Comparison of ENCODE assay signal across 8 mouse cellular contexts in the genomic region with DNA sequence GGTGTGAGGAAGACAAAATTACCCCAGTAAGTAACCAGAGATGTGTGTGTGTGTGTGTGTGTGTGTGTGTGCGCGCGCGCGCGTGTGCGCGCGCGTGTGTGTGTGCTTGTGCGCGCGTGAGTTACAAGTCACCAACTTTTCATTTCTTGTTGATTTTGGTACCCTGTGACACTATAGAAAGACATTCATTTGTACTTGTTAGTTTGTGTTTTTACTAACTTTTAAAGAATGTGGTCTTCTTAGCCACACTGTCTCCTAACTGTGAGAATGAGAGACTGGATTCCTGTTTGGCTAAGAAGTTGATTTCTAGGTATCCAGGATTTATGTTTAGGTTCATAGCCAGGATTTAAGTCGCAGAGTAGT. TPM values are rescaled to one million over a fixed set of nuclear protein-coding genes. Genes with fewer than 3 reads are reported as not detected.
DNase-seq lines count a peak whose midpoint lies in the region; ATAC-seq and TF ChIP-seq lines count a peak whose summit lies in the region.

No protein-coding gene starts in this region.

- no peaks in the 10 kb centered on the region for H3K9me3 ChIP-seq in heart, embryonic 16.5 days (replicated peaks; ENCODE audit: control insufficient read depth, low read length)
- H3K9me3 ChIP-seq in forebrain, postnatal 0 days (ENCODE audit: low read length) = no peaks in the 10 kb centered on the region
- no peaks in the 10 kb centered on the region for H3K9me3 ChIP-seq in liver, embryonic 16.5 days (replicated peaks; ENCODE audit: control insufficient read depth, low read length)

- no peak for ATAC-seq in heart, embryonic 16.5 days (replicated peaks; ENCODE audit: extremely low read depth, insufficient read depth, low FRiP score)
- ATAC-seq in forebrain, postnatal 0 days = no peak
- ATAC-seq in liver, embryonic 16.5 days (ENCODE audit: low read depth) = no peak

- H3K27me3 ChIP-seq in heart, embryonic 16.5 days (ENCODE audit: control insufficient read depth, insufficient read depth, low read length) = no peaks in the 10 kb centered on the region
- H3K27me3 ChIP-seq in forebrain, postnatal 0 days (ENCODE audit: insufficient read depth, low read length) = no peaks in the 10 kb centered on the region
- no peaks in the 10 kb centered on the region for H3K27me3 ChIP-seq in liver, embryonic 16.5 days (ENCODE audit: control insufficient read depth, insufficient read depth, low read depth, low read length)

- H3K4me3 ChIP-seq in heart, embryonic 16.5 days (ENCODE audit: low read length) = peak overlapping the region; percentile 41
- H3K4me3 ChIP-seq in brown adipose tissue, adult 24 weeks (ENCODE audit: insufficient read depth, low read depth, low read length) = 0 out of 2 replicates have a peak overlapping the region, but pooled peaks have one; percentile 23
- no peak overlapping the region for H3K4me3 ChIP-seq in forebrain, postnatal 0 days (ENCODE audit: low read depth, low read length)
- peak overlapping the region; percentile 25 for H3K4me3 ChIP-seq in liver, embryonic 16.5 days (ENCODE audit: low read depth, low read length)

- peak overlapping the region; percentile 85 for H3K27ac ChIP-seq in heart, embryonic 16.5 days (ENCODE audit: low read length)
- H3K27ac ChIP-seq in brown adipose tissue, adult 24 weeks (replicated peaks; ENCODE audit: low read depth, low read length) = no peak overlapping the region
- H3K27ac ChIP-seq in forebrain, postnatal 0 days (ENCODE audit: low read depth, low read length) = no peak overlapping the region
- no peak overlapping the region for H3K27ac ChIP-seq in liver, embryonic 16.5 days (ENCODE audit: low read length)

- peak overlapping the region; percentile 63 for H3K4me2 ChIP-seq in heart, embryonic 16.5 days (ENCODE audit: low read depth, low read length)
- H3K4me2 ChIP-seq in forebrain, postnatal 0 days (ENCODE audit: low read depth) = peak overlapping the region; percentile 32
- H3K4me2 ChIP-seq in liver, embryonic 16.5 days (ENCODE audit: low read depth, low read length) = peak overlapping the region; percentile 32

- H3K4me1 ChIP-seq in heart, embryonic 16.5 days (ENCODE audit: control insufficient read depth, insufficient read depth, low read length) = peaks cover 12% of the 10 kb centered on the region
- peaks cover 23% of the 10 kb centered on the region for H3K4me1 ChIP-seq in brown adipose tissue, adult 24 weeks (ENCODE audit: control insufficient read depth, insufficient read depth, insufficient read length, low read length)
- H3K4me1 ChIP-seq in forebrain, postnatal 0 days (ENCODE audit: insufficient read depth) = peaks cover 6% of the 10 kb centered on the region; the same call in 1 of the 2 replicates
- no peaks in the 10 kb centered on the region for H3K4me1 ChIP-seq in liver, embryonic 16.5 days (ENCODE audit: control insufficient read depth, low read depth, low read length)

- H3K9ac ChIP-seq in heart, embryonic 16.5 days (ENCODE audit: low read length) = peak overlapping the region; percentile 42; the same call in 1 of the 2 replicates
- H3K9ac ChIP-seq in forebrain, postnatal 0 days = no peak overlapping the region
- no peak overlapping the region for H3K9ac ChIP-seq in liver, embryonic 16.5 days (ENCODE audit: low read depth, low read length)

- DNase-seq in heart, postnatal 14 days = no peak
- DNase-seq in forebrain, postnatal 0 days = no peak
- no peak for DNase-seq in adrenal gland, postnatal 36 days
- no peak for DNase-seq in urinary bladder, postnatal 25 days (ENCODE audit: low spot score)
- DNase-seq in adipocyte (ENCODE audit: low spot score) = no peak

- intact Hi-C loops in heart, postnatal 14 days (cut with DNase I) = no loop called here

- TF ChIP-seq CTCF in forebrain, postnatal 0 days (IDR thresholded peaks at IDR 0.05; ENCODE audit: low read depth) = no peak

- no peaks in the 10 kb centered on the region for H3K36me3 ChIP-seq in heart, embryonic 16.5 days (ENCODE audit: control insufficient read depth, insufficient read depth)
- no peaks in the 10 kb centered on the region for H3K36me3 ChIP-seq in forebrain, postnatal 0 days (ENCODE audit: insufficient read depth)
- H3K36me3 ChIP-seq in liver, embryonic 16.5 days (ENCODE audit: control insufficient read depth, insufficient read depth) = no peaks in the 10 kb centered on the region

- 14% methylated on average over 14 of the region's 14 CpGs for WGBS in heart, embryonic 16.5 days
- 54% methylated on average over 14 of the region's 14 CpGs for WGBS in forebrain, postnatal 0 days
- 4% methylated on average over 14 of the region's 14 CpGs for WGBS in liver, embryonic 16.5 days (ENCODE audit: insufficient replicate concordance)

RNA-seq across cellular contexts. Expression of a gene that starts 29.9 kb away (rescaled TPM):
- polyA plus RNA-seq in heart, embryonic 16.5 days (2015; fragmentation: Nextera tagmentation; extraction: Ambion mirVana) = 17.2 and 19.6 TPM in 2 replicates
- 10 to 100 TPM; 38.4 to 38.9 TPM for total RNA-seq in heart, postnatal 14 days (2021)
- 5.4 and 7.1 TPM in 2 replicates for polyA plus RNA-seq in brown adipose tissue, adult 24 weeks (2012; ENCODE audit: insufficient read depth, insufficient read length, missing spikeins)
- total RNA-seq in forebrain, postnatal 0 days (2014; rRNA removed) = 5.5 and 13.8 TPM in 2 replicates
- polyA plus RNA-seq in forebrain, postnatal 0 days (2015; fragmentation: Nextera tagmentation; extraction: Ambion mirVana) = 4.4 and 4.5 TPM in 2 replicates
- 3.8 and 4.4 TPM in 2 replicates for polyA plus RNA-seq in liver, embryonic 16.5 days (2015; fragmentation: Nextera tagmentation; extraction: Ambion mirVana)
- 10 to 100 TPM; 13.3 to 23.5 TPM for total RNA-seq in adrenal gland, postnatal 36 days (2021)
